Mouse (Mus musculus) skeletal muscle tissue, adult 2 months (tissue): Measurements from ENCODE around the gene Pank4.
A peak's percentile ranks its signal among the peaks of the same experiment; 100 is the strongest.

Experiments used
- DNase-seq: peaks from one replicate; pipeline ENCODE4 v3.0.0-alpha.2; 2012; ENCODE audit warnings: low read depth, low spot score

The Pank4 gene

GRCm38 (mm10) chr4:154943323-154944039 is 20.4 kb upstream of the Pank4 start:
- no peak for DNase-seq

- DNase-seq = peak; percentile 93
Measured at GRCm38 (mm10) chr4:154944121-154944590, 19.8 kb upstream of the Pank4 start.

- DNase-seq = peak; percentile 51
Measured at GRCm38 (mm10) chr4:154946319-154946718, 17.6 kb upstream of the Pank4 start.

DNA sequence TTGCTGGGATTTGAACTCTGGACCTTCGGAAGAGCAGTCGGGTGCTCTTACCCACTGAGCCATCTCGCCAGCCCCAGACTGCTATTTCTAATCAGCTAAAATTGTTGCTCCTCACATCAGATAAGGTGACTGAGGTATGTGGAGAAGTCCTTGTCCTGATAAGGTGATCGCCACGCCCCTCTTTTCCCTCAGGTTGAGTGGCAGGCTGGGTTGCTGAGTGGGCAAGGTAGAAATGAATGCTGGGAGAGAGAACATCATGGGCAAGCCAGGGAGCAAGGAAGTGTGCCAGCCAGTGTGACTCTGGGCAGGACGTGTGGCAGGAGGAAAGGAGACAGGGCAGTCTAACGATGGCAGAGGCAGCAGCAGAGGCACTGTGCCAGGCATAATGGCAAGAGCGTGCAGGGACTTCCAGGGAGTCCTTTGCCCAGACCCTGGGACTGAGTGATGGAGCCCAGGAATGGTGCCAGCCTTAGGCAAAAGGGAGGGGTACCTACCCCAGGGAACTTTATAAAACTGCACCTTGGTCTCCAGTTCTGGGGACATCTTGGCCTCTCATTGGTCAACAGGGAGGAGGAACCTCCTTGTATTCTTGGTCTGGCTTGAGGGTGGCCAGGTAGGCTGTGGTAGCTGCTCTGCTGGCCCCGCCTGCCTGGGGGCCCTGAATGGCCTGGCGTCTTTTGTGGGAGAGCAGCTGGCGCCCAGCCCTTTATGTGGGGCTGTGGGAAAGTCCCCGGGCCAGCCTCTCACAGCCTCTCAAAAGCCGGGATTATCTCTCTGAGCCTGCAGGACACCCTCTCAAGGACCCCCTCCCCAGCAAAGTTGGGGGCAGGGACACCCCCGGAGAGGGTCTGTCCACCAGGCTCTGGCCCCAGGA is 15.6 kb upstream of the Pank4 start:
- no peak for DNase-seq

GRCm38 (mm10) chr4:154948940-154949588 is 14.9 kb upstream of the Pank4 start:
- no peak for DNase-seq

- no peak for DNase-seq
Measured at GRCm38 (mm10) chr4:154949589-154949982, 14.3 kb upstream of the Pank4 start.

DNA sequence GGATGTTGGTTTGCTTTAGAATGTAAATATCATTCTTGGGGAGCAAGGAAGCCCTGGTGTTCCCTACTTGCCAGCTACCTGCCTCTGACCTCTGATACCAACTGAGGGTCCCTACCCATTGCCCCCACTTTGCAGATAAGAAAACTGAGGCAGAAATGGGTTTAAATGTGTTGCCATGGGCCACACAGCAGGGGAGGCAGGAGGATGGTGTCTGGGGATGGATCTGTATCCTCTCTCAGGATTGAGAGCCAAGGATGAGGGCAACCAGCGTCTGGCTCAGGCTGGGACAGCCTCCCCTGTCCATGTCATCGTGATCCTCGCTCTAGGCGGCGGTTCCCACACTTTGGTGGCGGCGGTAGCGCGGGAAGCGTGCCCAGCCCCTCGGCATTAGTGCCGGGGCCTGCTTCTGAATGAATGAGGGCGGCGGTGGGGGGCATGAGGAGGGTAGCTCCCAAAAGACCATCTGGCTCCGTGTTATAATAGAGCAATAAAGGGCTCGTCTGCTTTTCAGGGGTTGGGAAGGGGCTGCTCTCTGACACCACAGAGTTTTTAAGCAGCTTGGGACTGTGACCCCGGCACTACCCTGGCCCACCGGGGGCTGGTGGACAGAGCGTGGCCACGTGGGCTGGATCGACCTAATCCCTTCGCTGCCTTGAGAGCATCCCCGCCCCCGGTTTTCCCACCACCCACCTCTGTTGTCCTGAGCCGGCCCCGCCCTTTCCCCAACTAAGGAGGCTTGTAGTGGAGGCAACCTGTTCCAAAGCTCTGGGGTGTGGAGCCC is 11.3 kb upstream of the Pank4 start:
- DNase-seq = no peak

GRCm38 (mm10) chr4:154956604-154957003 is 7.3 kb upstream of the Pank4 start:
- no peak for DNase-seq

GRCm38 (mm10) chr4:154957289-154957993 is 6.5 kb upstream of the Pank4 start:
- no peak for DNase-seq

GRCm38 (mm10) chr4:154958171-154958570 is 5.8 kb upstream of the Pank4 start:
- DNase-seq = no peak

- no peak for DNase-seq
Measured at GRCm38 (mm10) chr4:154958621-154959020, 5.3 kb upstream of the Pank4 start.

- no peak for DNase-seq
Measured at GRCm38 (mm10) chr4:154960021-154960689, 3.8 kb upstream of the Pank4 start.

GRCm38 (mm10) chr4:154960690-154961225 is 3.2 kb upstream of the Pank4 start, which contains the start of gene Hes5:
Hes5 (plus strand) TSS chr4:154960923.
- no peak for DNase-seq

DNA sequence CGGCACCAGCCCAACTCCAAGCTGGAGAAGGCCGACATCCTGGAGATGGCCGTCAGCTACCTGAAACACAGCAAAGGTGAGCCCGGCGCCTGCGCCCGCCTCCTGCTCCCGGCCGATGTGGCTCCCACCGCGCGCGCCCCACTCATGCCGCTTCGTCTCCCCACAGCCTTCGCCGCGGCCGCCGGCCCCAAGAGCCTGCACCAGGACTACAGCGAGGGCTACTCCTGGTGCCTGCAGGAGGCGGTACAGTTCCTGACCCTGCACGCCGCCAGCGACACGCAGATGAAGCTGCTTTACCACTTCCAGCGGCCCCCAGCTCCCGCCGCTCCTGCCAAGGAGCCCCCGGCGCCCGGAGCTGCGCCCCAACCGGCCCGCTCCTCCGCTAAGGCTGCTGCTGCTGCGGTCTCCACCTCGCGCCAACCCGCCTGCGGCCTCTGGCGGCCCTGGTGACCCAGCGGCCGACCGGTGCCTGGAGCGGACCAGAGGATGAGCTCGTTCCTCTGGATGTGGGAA is 2.6 kb upstream of the Pank4 start:
- no peak for DNase-seq

GRCm38 (mm10) chr4:154961911-154962310 is 2.0 kb upstream of the Pank4 start:
- no peak for DNase-seq

GRCm38 (mm10) chr4:154962683-154963082 is 1.2 kb upstream of the Pank4 start:
- no peak for DNase-seq

- DNase-seq = peak; percentile 69
Measured at GRCm38 (mm10) chr4:154963190-154963836, 610 bp upstream of the Pank4 start.

DNA sequence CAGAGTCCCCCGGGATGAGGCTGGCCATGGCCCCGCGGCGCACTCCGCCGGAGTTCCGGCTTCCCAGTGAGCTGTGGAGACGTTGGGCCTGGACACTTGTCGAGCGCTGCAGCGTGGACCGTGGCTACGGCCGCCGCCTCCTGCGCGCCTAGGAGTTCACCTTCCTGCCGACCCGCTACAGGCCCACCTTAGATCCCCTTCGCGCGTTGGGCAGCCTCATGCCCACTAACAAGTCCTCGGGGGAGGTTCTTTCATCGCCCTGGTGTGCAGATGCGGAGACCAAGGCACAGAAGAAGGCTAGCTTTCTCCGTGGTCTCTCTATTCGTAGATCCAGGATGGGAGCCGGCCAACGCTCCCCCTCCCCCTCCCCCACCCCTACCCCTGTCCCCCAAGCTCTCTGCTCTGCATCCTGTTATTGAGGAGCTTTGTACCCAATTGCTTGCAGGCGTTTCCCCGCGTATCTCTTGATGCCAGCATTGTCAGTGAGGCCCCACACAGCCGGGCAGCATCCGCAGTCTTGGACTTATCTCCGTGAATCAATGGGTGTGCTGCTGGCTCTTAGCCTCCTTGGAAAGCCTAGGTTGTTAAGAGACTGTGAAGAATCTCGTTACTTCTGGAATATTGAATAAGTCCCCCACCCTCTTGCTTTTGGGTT is 785 bp downstream of the Pank4 start:
- no peak for DNase-seq

GRCm38 (mm10) chr4:154965856-154966255 is 1.9 kb downstream of the Pank4 start:
- peak; percentile 79 for DNase-seq
